Mouse (Mus musculus): ENCODE data around the gene Fam20c.

The Fam20c gene

GRCm38 (mm10) chr5:138754303-138755120, at the start of gene Fam20c:
Gene Fam20c (plus strand): TSS chr5:138754514.
- peak; percentile 73 for DNase-seq (ENCODE audit: low spot score)

- no peak for DNase-seq (ENCODE audit: low spot score)
Measured at GRCm38 (mm10) chr5:138707367-138707766, 46.9 kb upstream of the Fam20c start.

- DNase-seq (ENCODE audit: low spot score), result no peak
Measured at GRCm38 (mm10) chr5:138708591-138708990, 45.7 kb upstream of the Fam20c start.

- no peak for DNase-seq (ENCODE audit: low spot score)
Measured at GRCm38 (mm10) chr5:138715561-138716095, 38.7 kb upstream of the Fam20c start.

GRCm38 (mm10) chr5:138720329-138721190, 33.8 kb upstream of the Fam20c start:
- DNase-seq (ENCODE audit: low spot score), result no peak

- DNase-seq (ENCODE audit: low spot score), result no peak
Measured at GRCm38 (mm10) chr5:138724417-138724816, 29.9 kb upstream of the Fam20c start.

GRCm38 (mm10) chr5:138725151-138725550, 29.2 kb upstream of the Fam20c start:
- DNase-seq (ENCODE audit: low spot score), result no peak

GRCm38 (mm10) chr5:138730863-138731262, 23.5 kb upstream of the Fam20c start:
- no peak for DNase-seq (ENCODE audit: low spot score)

- no peak for DNase-seq (ENCODE audit: low spot score)
Measured at GRCm38 (mm10) chr5:138733317-138733899, 20.9 kb upstream of the Fam20c start.

GRCm38 (mm10) chr5:138734018-138734417, 20.3 kb upstream of the Fam20c start:
- DNase-seq (ENCODE audit: low spot score), result no peak

- no peak for DNase-seq (ENCODE audit: low spot score)
Measured at GRCm38 (mm10) chr5:138735201-138735757, 19.0 kb upstream of the Fam20c start.

- DNase-seq (ENCODE audit: low spot score), result no peak
Measured at GRCm38 (mm10) chr5:138740150-138740549, 14.2 kb upstream of the Fam20c start.

- DNase-seq (ENCODE audit: low spot score), result no peak
Measured at GRCm38 (mm10) chr5:138741516-138741915, 12.8 kb upstream of the Fam20c start.

GRCm38 (mm10) chr5:138742281-138742680, 12.0 kb upstream of the Fam20c start:
- DNase-seq (ENCODE audit: low spot score), result no peak

- DNase-seq (ENCODE audit: low spot score), result no peak
Measured at GRCm38 (mm10) chr5:138743631-138744030, 10.7 kb upstream of the Fam20c start.

GRCm38 (mm10) chr5:138745378-138746099, 8.8 kb upstream of the Fam20c start:
- no peak for DNase-seq (ENCODE audit: low spot score)

GRCm38 (mm10) chr5:138753269-138753668, 1.0 kb upstream of the Fam20c start:
- no peak for DNase-seq (ENCODE audit: low spot score)

- DNase-seq (ENCODE audit: low spot score), result peak; percentile 10
Measured at GRCm38 (mm10) chr5:138753946-138754302, 390 bp upstream of the Fam20c start.

GRCm38 (mm10) chr5:138755121-138755452, 773 bp downstream of the Fam20c start:
- no peak for DNase-seq (ENCODE audit: low spot score)

GRCm38 (mm10) chr5:138755453-138756301, 1.4 kb downstream of the Fam20c start:
- DNase-seq (ENCODE audit: low spot score), result peak; percentile 30

Data from ovary, postnatal 10 days (tissue).